Mouse (Mus musculus): ENCODE results near the gene Mob4. TPM values are rescaled to one million over a fixed set of nuclear protein-coding genes. Genes with fewer than 3 reads are reported as not detected.

Gene Mob4
- 134 and 138 TPM in 2 replicates for polyA plus RNA-seq (2015; fragmentation: Nextera tagmentation; extraction: Ambion mirVana)

GRCm38 (mm10) chr1:55130943-55131401 lies at the start of gene Mob4:
TSS of gene Mob4 (plus strand) at chr1:55131231.
- peak; percentile 96 for ATAC-seq (ENCODE audit: insufficient number of reproducible peaks, low FRiP score, low TSS enrichment, low read depth)
- Histone ChIP-seq H3K36me3 (no peaks in the 10 kb centered on the region; the same call in 1 of the 2 replicates), H3K27ac (peak within 1 kb of the TSS; percentile 98), H3K9me3 (no peaks in the 10 kb centered on the region), H3K4me2 (peak within 1 kb of the TSS; percentile 56), H3K27me3 (no peaks in the 10 kb centered on the region), H3K9ac (peak within 1 kb of the TSS; percentile 99), H3K4me3 (peak within 1 kb of the TSS; percentile 98), H3K4me1 (peaks cover 11% of the 10 kb centered on the region)
- under 1% methylated on average over 41 of the region's 42 CpGs for WGBS

GRCm38 (mm10) chr1:55082106-55082505 lies 48.9 kb upstream of the Mob4 start:
- H3K36me3 ChIP-seq = peaks cover 73% of the 10 kb centered on the region
- H3K4me1 ChIP-seq = peaks cover 11% of the 10 kb centered on the region; the same call in 1 of the 2 replicates
- WGBS = 78% methylated on average over 1 of the region's 1 CpGs
- H3K4me2 ChIP-seq = no peak overlapping the region
- no peaks in the 10 kb centered on the region for H3K9me3 ChIP-seq
- no peak for ATAC-seq (ENCODE audit: insufficient number of reproducible peaks, low FRiP score, low TSS enrichment, low read depth)
- no peaks in the 10 kb centered on the region for H3K27me3 ChIP-seq
- no peak overlapping the region for H3K4me3 ChIP-seq
- H3K9ac ChIP-seq = no peak overlapping the region
- H3K27ac ChIP-seq = no peak overlapping the region

- no peaks in the 10 kb centered on the region for H3K27me3 ChIP-seq
- H3K9me3 ChIP-seq = no peaks in the 10 kb centered on the region
- H3K4me3 ChIP-seq = peak overlapping the region; percentile 99; the same call in 1 of the 2 replicates
- peaks cover 44% of the 10 kb centered on the region for H3K36me3 ChIP-seq
- H3K4me1 ChIP-seq = peaks cover 22% of the 10 kb centered on the region
- no peak overlapping the region for H3K9ac ChIP-seq
- H3K4me2 ChIP-seq = peak overlapping the region; percentile 57
- WGBS = 47% methylated on average over 7 of the region's 7 CpGs
- no peak overlapping the region for H3K27ac ChIP-seq
- no peak for ATAC-seq (ENCODE audit: insufficient number of reproducible peaks, low FRiP score, low TSS enrichment, low read depth)
Observed at GRCm38 (mm10) chr1:55085781-55086366, 45.2 kb upstream of the Mob4 start.

GRCm38 (mm10) chr1:55086868-55087400 lies 44.1 kb upstream of the Mob4 start:
- peak overlapping the region; percentile 97 for H3K9ac ChIP-seq
- peaks cover 22% of the 10 kb centered on the region for H3K4me1 ChIP-seq
- ATAC-seq (ENCODE audit: insufficient number of reproducible peaks, low FRiP score, low TSS enrichment, low read depth) = no peak
- H3K27ac ChIP-seq = peak overlapping the region; percentile 96
- 1% methylated on average over 13 of the region's 13 CpGs for WGBS
- H3K4me2 ChIP-seq = peak overlapping the region; percentile 57
- no peaks in the 10 kb centered on the region for H3K27me3 ChIP-seq
- H3K9me3 ChIP-seq = no peaks in the 10 kb centered on the region
- H3K4me3 ChIP-seq = peak overlapping the region; percentile 99
- H3K36me3 ChIP-seq = peaks cover 41% of the 10 kb centered on the region

- H3K27me3 ChIP-seq = no peaks in the 10 kb centered on the region
- peak overlapping the region; percentile 97 for H3K9ac ChIP-seq
- ATAC-seq (ENCODE audit: insufficient number of reproducible peaks, low FRiP score, low TSS enrichment, low read depth) = peak; percentile 9; the same call in 1 of the 2 replicates
- H3K4me1 ChIP-seq = peaks cover 22% of the 10 kb centered on the region
- peak overlapping the region; percentile 99 for H3K4me3 ChIP-seq
- H3K36me3 ChIP-seq = peaks cover 37% of the 10 kb centered on the region
- peak overlapping the region; percentile 57 for H3K4me2 ChIP-seq
- under 1% methylated on average over 55 of the region's 57 CpGs for WGBS
- H3K9me3 ChIP-seq = no peaks in the 10 kb centered on the region
- peak overlapping the region; percentile 96 for H3K27ac ChIP-seq
Observed at GRCm38 (mm10) chr1:55087401-55087904, 43.6 kb upstream of the Mob4 start.

- H3K9ac ChIP-seq = peak within 1 kb of the TSS; percentile 97
- H3K4me2 ChIP-seq = peak within 1 kb of the TSS; percentile 64
- WGBS = under 1% methylated on average over 76 of the region's 76 CpGs
- H3K27ac ChIP-seq = peak within 1 kb of the TSS; percentile 96
- peaks cover 37% of the 10 kb centered on the region for H3K36me3 ChIP-seq
- no peaks in the 10 kb centered on the region for H3K27me3 ChIP-seq
- no peaks in the 10 kb centered on the region for H3K9me3 ChIP-seq
- H3K4me3 ChIP-seq = peak within 1 kb of the TSS; percentile 99
- peaks cover 22% of the 10 kb centered on the region for H3K4me1 ChIP-seq
- ATAC-seq (ENCODE audit: insufficient number of reproducible peaks, low FRiP score, low TSS enrichment, low read depth) = peak; percentile 96
Observed at GRCm38 (mm10) chr1:55087932-55088610, 43.0 kb upstream of the Mob4 start, which contains the start of the genes Hspe1 and Hspd1. TSS of gene Hspe1 (plus strand) at chr1:55088132. TSS of gene Hspd1 (minus strand) at chr1:55088243.

- H3K4me2 ChIP-seq = peak overlapping the region; percentile 64
- H3K27me3 ChIP-seq = no peaks in the 10 kb centered on the region
- peaks cover 35% of the 10 kb centered on the region for H3K36me3 ChIP-seq
- WGBS = 4% methylated on average over 16 of the region's 16 CpGs
- no peaks in the 10 kb centered on the region for H3K9me3 ChIP-seq
- peak overlapping the region; percentile 96 for H3K27ac ChIP-seq
- H3K4me3 ChIP-seq = peak overlapping the region; percentile 99
- ATAC-seq (ENCODE audit: insufficient number of reproducible peaks, low FRiP score, low TSS enrichment, low read depth) = no peak
- H3K9ac ChIP-seq = peak overlapping the region; percentile 86
- peaks cover 22% of the 10 kb centered on the region for H3K4me1 ChIP-seq
Observed at GRCm38 (mm10) chr1:55088611-55089497, 42.2 kb upstream of the Mob4 start.

- H3K27ac ChIP-seq = no peak overlapping the region
- 86% methylated on average over 5 of the region's 5 CpGs for WGBS
- peak overlapping the region; percentile 99 for H3K4me3 ChIP-seq
- peak overlapping the region; percentile 64 for H3K4me2 ChIP-seq
- H3K9ac ChIP-seq = 0 out of 2 replicates have a peak overlapping the region, but pooled peaks have one; percentile 10
- H3K4me1 ChIP-seq = peaks cover 22% of the 10 kb centered on the region
- no peak for ATAC-seq (ENCODE audit: insufficient number of reproducible peaks, low FRiP score, low TSS enrichment, low read depth)
- H3K36me3 ChIP-seq = peaks cover 27% of the 10 kb centered on the region
- H3K27me3 ChIP-seq = no peaks in the 10 kb centered on the region
- no peaks in the 10 kb centered on the region for H3K9me3 ChIP-seq
Observed at GRCm38 (mm10) chr1:55089498-55090064, 41.5 kb upstream of the Mob4 start.

- Histone ChIP-seq H3K4me3 (no peak overlapping the region), H3K27ac (no peak overlapping the region), H3K27me3 (no peaks in the 10 kb centered on the region), H3K4me2 (no peak overlapping the region), H3K9me3 (no peaks in the 10 kb centered on the region), H3K9ac (no peak overlapping the region), H3K4me1 (peaks cover 11% of the 10 kb centered on the region), H3K36me3 (peaks cover 20% of the 10 kb centered on the region)
- ATAC-seq (ENCODE audit: insufficient number of reproducible peaks, low FRiP score, low TSS enrichment, low read depth) = no peak
- WGBS = 79% methylated on average over 2 of the region's 2 CpGs
Observed at GRCm38 (mm10) chr1:55092056-55092455, 39.0 kb upstream of the Mob4 start.

GRCm38 (mm10) chr1:55092469-55092868 lies 38.6 kb upstream of the Mob4 start:
- Histone ChIP-seq H3K27me3 (no peaks in the 10 kb centered on the region), H3K4me3 (no peak overlapping the region), H3K9ac (no peak overlapping the region), H3K4me1 (peaks cover 11% of the 10 kb centered on the region), H3K27ac (no peak overlapping the region), H3K9me3 (no peaks in the 10 kb centered on the region), H3K4me2 (no peak overlapping the region), H3K36me3 (peaks cover 20% of the 10 kb centered on the region)
- 82% methylated on average over 1 of the region's 1 CpGs for WGBS
- no peak for ATAC-seq (ENCODE audit: insufficient number of reproducible peaks, low FRiP score, low TSS enrichment, low read depth)
